Mouse (Mus musculus) heart, postnatal 4 days (tissue): ENCODE data around the gene Tmem62. TPM values are rescaled to one million over a fixed set of nuclear protein-coding genes. Genes with fewer than 3 reads are reported as not detected.
"Not testable (repeated sequence)": the region's sequence is repeated elsewhere in the genome, so short reads cannot be mapped to it uniquely, and the experiment has no call there.

ENCODE experiments used
- DNase-seq: peaks from one replicate; pipeline ENCODE4 v3.0.0; 2021
- total RNA-seq, 2 experiments: library from RNA; stranded (reverse); gene quantifications; 2 replicates each; pipeline ENCODE4 v1.2.3; 2021

Gene Tmem62
- total RNA-seq, 2 experiments from 2014 or later = 1.8 to 2.3 TPM

GRCm38 (mm10) chr2:120998863-120999262 lies 22.0 kb downstream of the Tmem62 start:
- no peak for DNase-seq

- DNase-seq = no peak
Measured at GRCm38 (mm10) chr2:121003586-121003985, 26.8 kb downstream of the Tmem62 start.

- DNase-seq = no peak
Measured at GRCm38 (mm10) chr2:121004018-121004811, 27.4 kb downstream of the Tmem62 start.

- DNase-seq = no peak
Measured at GRCm38 (mm10) chr2:121006986-121007385, 30.2 kb downstream of the Tmem62 start.

GRCm38 (mm10) chr2:121007925-121008663 lies 31.3 kb downstream of the Tmem62 start, which contains the start of gene Ccndbp1:
TSS of gene Ccndbp1 (plus strand) at chr2:121008403.
- peak; percentile 95 for DNase-seq

- DNase-seq = no peak
Measured at GRCm38 (mm10) chr2:121008664-121009007, 31.8 kb downstream of the Tmem62 start.

GRCm38 (mm10) chr2:121009071-121009677 lies 32.4 kb downstream of the Tmem62 start:
- DNase-seq = no peak

- no peak for DNase-seq
Measured at GRCm38 (mm10) chr2:121012676-121013075, 35.9 kb downstream of the Tmem62 start.

GRCm38 (mm10) chr2:121015507-121015906 lies 38.7 kb downstream of the Tmem62 start:
- no peak for DNase-seq

GRCm38 (mm10) chr2:121016226-121016625 lies 39.4 kb downstream of the Tmem62 start:
- DNase-seq = no peak

GRCm38 (mm10) chr2:121017151-121017550 lies 40.3 kb downstream of the Tmem62 start:
- no peak for DNase-seq

- no peak for DNase-seq
Measured at GRCm38 (mm10) chr2:121022918-121023317, 46.1 kb downstream of the Tmem62 start.

- DNase-seq = no peak
Measured at GRCm38 (mm10) chr2:121036733-121037341, 60.0 kb downstream of the Tmem62 start, which contains the start of gene Epb42. TSS of gene Epb42 (minus strand) at chr2:121037072.

GRCm38 (mm10) chr2:121038851-121039250 lies 62.0 kb downstream of the Tmem62 start:
- not testable (repeated sequence) for DNase-seq

GRCm38 (mm10) chr2:121039382-121039781 lies 62.6 kb downstream of the Tmem62 start:
- no peak for DNase-seq

- peak; percentile 42 for DNase-seq
Measured at GRCm38 (mm10) chr2:121041098-121041497, 64.3 kb downstream of the Tmem62 start.

GRCm38 (mm10) chr2:121045653-121046052 lies 68.8 kb downstream of the Tmem62 start:
- DNase-seq = no peak

- DNase-seq = no peak
Measured at GRCm38 (mm10) chr2:121052176-121052575, 75.4 kb downstream of the Tmem62 start.

GRCm38 (mm10) chr2:121054060-121054459 lies 77.2 kb downstream of the Tmem62 start:
- no peak for DNase-seq

- no peak for DNase-seq
Measured at GRCm38 (mm10) chr2:121055915-121056314, 79.1 kb downstream of the Tmem62 start.
